Mouse (Mus musculus) forebrain, embryonic 12.5 days (tissue): ENCODE results near the gene Phka2. TPM values are rescaled to one million over a fixed set of nuclear protein-coding genes. Genes with fewer than 3 reads are reported as not detected.

Source experiments
- ATAC-seq: fragments of 200-750 bp; cut with Nextera tagmentation; 2 replicates; pipeline ENCODE4 v1.8.0; 2017; ENCODE audit warnings: moderate TSS enrichment; ENCODE audit not compliant: low FRiP score
- H3K27ac ChIP-seq: fragments of 300-500 bp; sonication (generic); 2 replicates; pipeline ENCODE4 v1.5.1; 2016; ENCODE audit warnings: mild to moderate bottlenecking
- H3K27me3 ChIP-seq: fragments of 300-500 bp; sonication (generic); 2 replicates; pipeline ENCODE4 v1.6.1; 2016; ENCODE audit warnings: mild to moderate bottlenecking
- H3K36me3 ChIP-seq: fragments of 300-500 bp; sonication (generic); replicated peaks from 2 replicates; pipeline ENCODE4 v1.6.1; 2016; ENCODE audit warnings: mild to moderate bottlenecking
- H3K4me1 ChIP-seq: fragments of 300-500 bp; sonication (generic); 2 replicates; pipeline ENCODE4 v1.6.1; 2016
- H3K4me2 ChIP-seq: fragments of 300-500 bp; sonication (generic); 2 replicates; pipeline ENCODE4 v1.6.1; 2016; ENCODE audit warnings: mild to moderate bottlenecking, moderate library complexity
- H3K4me3 ChIP-seq: fragments of 300-500 bp; sonication (generic); replicated peaks from 2 replicates; pipeline ENCODE4 v1.5.1; 2016; ENCODE audit warnings: mild to moderate bottlenecking
- H3K9ac ChIP-seq: fragments of 300-500 bp; sonication (generic); 2 replicates; pipeline ENCODE4 v1.6.1; 2016; ENCODE audit warnings: mild to moderate bottlenecking
- H3K9me3 ChIP-seq: fragments of 300-500 bp; sonication (generic); 2 replicates; pipeline ENCODE4 v1.6.1; 2016
- WGBS: fragments of 180-500 bp; shearing (Covaris S2); methylation state at CpG from one replicate; pipeline ENCODE4 v1.1.7; 2016; 5-methylcytosine and 5-hydroxymethylcytosine counted together
- polyA plus RNA-seq: library from polyadenylated mRNA; unstranded; fragments of >200 nt; fragmentation: Nextera tagmentation; extraction: Ambion mirVana; gene quantifications from 2 replicates; pipeline ENCODE4 v1.2.1, GENCODE M21; 2016

Gene Phka2
- polyA plus RNA-seq, 1 experiment from 2014 or later = 20.5 TPM

- Histone ChIP-seq H3K4me1 (no peaks in the 10 kb centered on the region), H3K36me3 (peaks cover 8% of the 10 kb centered on the region; the same call in 1 of the 2 replicates), H3K4me3 (no peak overlapping the region), H3K9me3 (no peaks in the 10 kb centered on the region), H3K27ac (no peak overlapping the region), H3K27me3 (peaks cover 18% of the 10 kb centered on the region; the same call in 1 of the 2 replicates), H3K4me2 (no peak overlapping the region), H3K9ac (no peak overlapping the region)
- ATAC-seq = no peak
- 84% methylated on average over 2 of the region's 2 CpGs for WGBS
These were observed 40.8 kb downstream of the Phka2 start for GRCm38 (mm10) chrX:160542772-160543171.

DNA sequence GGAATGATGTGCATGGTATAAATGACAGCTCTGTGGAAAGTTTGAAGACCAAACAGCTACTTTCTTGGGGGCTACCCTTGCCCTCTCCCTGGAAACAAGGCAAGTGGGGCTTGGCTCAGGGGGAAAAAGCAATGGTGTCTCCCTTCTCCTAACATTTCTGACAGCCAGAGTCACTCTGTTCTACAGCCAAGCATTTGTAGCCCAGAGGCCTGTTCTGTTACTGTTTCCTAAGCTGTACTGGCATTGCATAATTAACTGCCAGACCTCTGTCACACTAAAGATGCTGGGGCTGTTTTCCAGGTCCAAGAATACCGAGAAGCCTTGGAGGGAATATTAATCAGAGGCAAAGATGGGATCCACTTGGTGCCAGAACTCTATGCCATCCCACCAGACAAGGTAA lies 46.9 kb downstream of the Phka2 start:
- H3K4me1 ChIP-seq = no peaks in the 10 kb centered on the region
- no peaks in the 10 kb centered on the region for H3K9me3 ChIP-seq
- H3K27ac ChIP-seq = no peak overlapping the region
- ATAC-seq = no peak
- no peak overlapping the region for H3K9ac ChIP-seq
- 83% methylated on average over 1 of the region's 1 CpGs for WGBS
- H3K4me2 ChIP-seq = no peak overlapping the region
- H3K36me3 ChIP-seq = 0 out of 2 replicates have a peak, but pooled peaks cover 4% of the 10 kb centered on the region
- H3K27me3 ChIP-seq = peaks cover 32% of the 10 kb centered on the region
- no peak overlapping the region for H3K4me3 ChIP-seq

DNA sequence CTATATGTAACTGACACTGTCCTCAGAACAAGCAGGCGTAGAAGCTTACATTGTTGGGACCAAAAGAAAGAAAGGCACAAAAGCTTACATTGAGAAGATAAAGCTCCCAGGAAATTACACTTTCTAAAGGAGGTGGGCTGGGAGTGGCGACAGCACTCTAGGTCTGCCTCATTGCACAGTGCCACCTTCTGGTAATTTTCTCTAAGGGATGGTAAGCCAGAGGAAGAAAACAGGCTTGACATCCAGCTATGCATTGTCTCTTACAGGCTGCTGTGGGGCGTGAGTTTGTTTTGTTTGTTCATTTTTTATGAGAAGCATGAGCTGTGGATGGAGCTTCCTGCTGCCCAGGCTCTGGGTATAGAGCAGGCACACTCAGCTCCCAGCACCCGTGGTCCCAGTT lies 50.1 kb downstream of the Phka2 start:
- peaks cover 40% of the 10 kb centered on the region for H3K27me3 ChIP-seq
- WGBS = 49% methylated on average over 4 of the region's 4 CpGs

DNA sequence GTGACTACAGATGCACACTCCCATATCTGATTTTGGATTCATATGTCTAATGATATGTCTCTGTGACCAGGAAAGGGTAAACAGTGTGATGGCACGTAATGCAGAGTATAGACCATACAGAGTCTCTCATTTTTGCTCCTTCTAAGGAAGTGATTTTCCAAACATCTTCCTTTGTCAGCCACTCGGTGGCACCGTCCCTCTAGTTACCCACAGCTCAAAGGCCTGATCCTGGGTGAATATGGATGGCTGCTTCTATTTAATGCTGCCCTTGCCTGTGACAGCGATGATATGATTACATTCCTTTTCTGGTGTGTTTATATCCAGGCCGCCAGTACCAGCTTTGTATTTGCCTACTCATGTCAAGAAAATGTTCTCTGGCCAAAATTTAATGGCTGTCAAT lies 81.6 kb downstream of the Phka2 start:
- peaks cover 2% of the 10 kb centered on the region; the same call in 1 of the 2 replicates for H3K36me3 ChIP-seq
- H3K4me2 ChIP-seq = no peak overlapping the region
- WGBS = 67% methylated on average over 5 of the region's 5 CpGs
- no peak for ATAC-seq
- H3K9ac ChIP-seq = no peak overlapping the region
- no peaks in the 10 kb centered on the region for H3K9me3 ChIP-seq
- H3K27me3 ChIP-seq = peaks cover 35% of the 10 kb centered on the region
- H3K4me1 ChIP-seq = no peaks in the 10 kb centered on the region
- no peak overlapping the region for H3K27ac ChIP-seq
- no peak overlapping the region for H3K4me3 ChIP-seq

More for the DNA sequence above, 50.1 kb downstream of the Phka2 start:
- Histone ChIP-seq H3K4me1 (no peaks in the 10 kb centered on the region), H3K4me3 (no peak overlapping the region), H3K4me2 (no peak overlapping the region), H3K36me3 (no peaks in the 10 kb centered on the region), H3K9me3 (no peaks in the 10 kb centered on the region), H3K9ac (no peak overlapping the region), H3K27ac (no peak overlapping the region)
- ATAC-seq = no peak

DNA sequence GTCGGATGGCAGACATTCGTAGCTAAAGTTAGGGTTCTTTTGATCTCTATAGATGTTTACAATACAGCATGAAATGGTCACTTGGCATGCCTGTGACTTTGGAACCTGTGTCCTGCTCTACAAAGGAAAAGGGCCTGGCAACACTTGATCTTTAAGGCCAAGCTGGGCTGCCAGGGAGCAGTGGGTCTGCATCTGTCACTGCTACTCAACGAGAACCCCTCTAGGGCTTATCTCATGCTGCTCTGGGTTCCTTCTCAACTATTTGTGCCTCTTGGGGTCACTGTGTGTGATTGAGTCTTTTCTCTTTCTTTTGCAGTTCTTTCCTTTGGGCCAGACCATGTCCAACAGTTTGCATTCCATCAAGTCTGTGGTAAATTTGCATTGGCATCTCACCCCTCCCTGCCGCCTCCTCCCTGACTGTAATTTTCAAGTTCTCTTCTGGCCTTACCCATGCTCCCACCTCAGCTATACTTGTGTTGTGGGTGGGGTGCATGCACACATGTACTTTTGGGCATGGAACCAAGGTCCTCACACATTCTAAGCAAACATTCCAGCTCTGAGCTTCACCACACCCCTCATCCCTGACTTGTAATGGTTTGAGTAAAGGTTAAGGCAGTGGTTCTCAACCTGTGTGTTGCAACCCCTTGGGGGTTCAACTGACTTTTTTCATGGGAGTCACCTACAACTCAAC lies 82.3 kb downstream of the Phka2 start:
- WGBS = 89% methylated on average over 4 of the region's 4 CpGs
- H3K9ac ChIP-seq = no peak overlapping the region
- no peak overlapping the region for H3K4me3 ChIP-seq
- no peaks in the 10 kb centered on the region for H3K9me3 ChIP-seq
- H3K27me3 ChIP-seq = peaks cover 32% of the 10 kb centered on the region
- H3K36me3 ChIP-seq = no peaks in the 10 kb centered on the region
- no peak for ATAC-seq
- H3K4me2 ChIP-seq = no peak overlapping the region
- H3K4me1 ChIP-seq = no peaks in the 10 kb centered on the region
- H3K27ac ChIP-seq = no peak overlapping the region

GRCm38 (mm10) chrX:160585110-160585509 lies 83.1 kb downstream of the Phka2 start:
- Histone ChIP-seq H3K4me3 (no peak overlapping the region), H3K27me3 (peaks cover 31% of the 10 kb centered on the region), H3K4me2 (no peak overlapping the region), H3K36me3 (no peaks in the 10 kb centered on the region), H3K9ac (no peak overlapping the region), H3K27ac (no peak overlapping the region), H3K4me1 (no peaks in the 10 kb centered on the region), H3K9me3 (no peaks in the 10 kb centered on the region)
- ATAC-seq = no peak
- WGBS = 44% methylated on average over 1 of the region's 1 CpGs

DNA sequence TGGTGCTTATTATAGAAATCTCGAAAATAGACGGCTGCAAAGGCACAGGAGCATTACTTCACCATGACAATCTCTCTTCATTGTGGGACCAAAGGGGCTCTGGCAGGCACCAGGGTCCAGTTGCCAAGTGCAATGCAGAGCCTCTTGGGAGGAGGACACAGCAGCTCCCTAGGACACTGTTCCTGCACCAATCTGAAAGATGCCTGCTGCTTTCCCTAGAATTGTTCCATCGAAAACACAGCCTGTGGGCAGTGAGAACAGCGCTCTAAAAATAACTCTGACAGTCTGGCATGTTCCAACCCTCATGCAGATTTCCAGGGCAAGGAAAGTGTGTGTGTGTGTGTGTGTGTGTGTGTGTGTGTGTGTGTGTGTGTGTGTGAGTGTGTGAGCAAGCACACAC lies 86.6 kb downstream of the Phka2 start:
- H3K9me3 ChIP-seq = no peaks in the 10 kb centered on the region
- H3K9ac ChIP-seq = no peak overlapping the region
- H3K4me2 ChIP-seq = no peak overlapping the region
- H3K27me3 ChIP-seq = peaks cover 24% of the 10 kb centered on the region; the same call in 1 of the 2 replicates
- no peaks in the 10 kb centered on the region for H3K36me3 ChIP-seq
- WGBS = 79% methylated on average over 4 of the region's 4 CpGs
- H3K4me3 ChIP-seq = no peak overlapping the region
- no peaks in the 10 kb centered on the region for H3K4me1 ChIP-seq
- no peak for ATAC-seq
- no peak overlapping the region for H3K27ac ChIP-seq

GRCm38 (mm10) chrX:160590147-160590546 lies 88.2 kb downstream of the Phka2 start:
- Histone ChIP-seq H3K27me3 (peaks cover 24% of the 10 kb centered on the region; the same call in 1 of the 2 replicates), H3K4me3 (no peak overlapping the region), H3K4me2 (no peak overlapping the region), H3K9ac (no peak overlapping the region), H3K27ac (no peak overlapping the region), H3K36me3 (no peaks in the 10 kb centered on the region), H3K4me1 (no peaks in the 10 kb centered on the region), H3K9me3 (no peaks in the 10 kb centered on the region)
- whole genome bisulfite sequencing = 92% methylated on average over 7 of the region's 7 CpGs
- ATAC-seq = no peak

DNA sequence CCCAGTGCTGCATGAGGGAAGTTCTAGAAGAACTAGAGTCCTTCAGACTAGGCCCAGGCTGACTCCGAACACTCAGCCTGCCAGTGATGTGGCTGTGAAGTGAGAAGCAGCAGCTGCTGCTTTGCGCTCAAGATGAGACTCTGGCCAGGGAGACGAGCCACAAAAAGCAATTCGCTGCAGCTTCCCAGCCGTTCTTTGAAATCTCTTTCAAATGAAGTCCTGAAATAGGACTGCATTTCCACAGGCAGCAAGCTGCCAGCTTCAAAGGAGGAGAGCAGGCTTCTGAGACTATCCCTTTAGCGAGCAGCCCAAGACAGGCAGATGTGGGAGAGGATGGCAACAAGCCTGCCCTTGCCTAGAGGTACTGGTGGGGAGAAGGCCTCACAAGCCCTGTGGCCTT lies 91.0 kb downstream of the Phka2 start:
- H3K9me3 ChIP-seq = no peaks in the 10 kb centered on the region
- no peak overlapping the region for H3K9ac ChIP-seq
- no peaks in the 10 kb centered on the region for H3K36me3 ChIP-seq
- WGBS = 84% methylated on average over 6 of the region's 6 CpGs
- no peak overlapping the region for H3K4me3 ChIP-seq
- peaks cover 4% of the 10 kb centered on the region; the same call in 1 of the 2 replicates for H3K4me1 ChIP-seq
- no peak overlapping the region for H3K4me2 ChIP-seq
- 0 out of 2 replicates have a peak overlapping the region, but pooled peaks have one; percentile 14 for H3K27ac ChIP-seq
- ATAC-seq = no peak
- H3K27me3 ChIP-seq = peaks cover 13% of the 10 kb centered on the region; the same call in 1 of the 2 replicates

- no peak for ATAC-seq
- WGBS = 85% methylated on average over 2 of the region's 2 CpGs
- Histone ChIP-seq H3K4me3 (no peak overlapping the region), H3K9ac (no peak overlapping the region), H3K4me2 (no peak overlapping the region), H3K36me3 (no peaks in the 10 kb centered on the region), H3K27ac (peak overlapping the region; percentile 87), H3K9me3 (no peaks in the 10 kb centered on the region), H3K27me3 (peaks cover 38% of the 10 kb centered on the region), H3K4me1 (peaks cover 24% of the 10 kb centered on the region)
These were observed 96.1 kb downstream of the Phka2 start for GRCm38 (mm10) chrX:160598055-160598454.

GRCm38 (mm10) chrX:160598562-160599458 lies 96.8 kb downstream of the Phka2 start:
- Histone ChIP-seq H3K4me3 (no peak overlapping the region), H3K9me3 (no peaks in the 10 kb centered on the region), H3K4me1 (peaks cover 24% of the 10 kb centered on the region), H3K9ac (no peak overlapping the region), H3K27ac (peak overlapping the region; percentile 87), H3K36me3 (no peaks in the 10 kb centered on the region), H3K27me3 (peaks cover 41% of the 10 kb centered on the region), H3K4me2 (no peak overlapping the region)
- 39% methylated on average over 3 of the region's 3 CpGs for WGBS
- ATAC-seq = peak; percentile 95

DNA sequence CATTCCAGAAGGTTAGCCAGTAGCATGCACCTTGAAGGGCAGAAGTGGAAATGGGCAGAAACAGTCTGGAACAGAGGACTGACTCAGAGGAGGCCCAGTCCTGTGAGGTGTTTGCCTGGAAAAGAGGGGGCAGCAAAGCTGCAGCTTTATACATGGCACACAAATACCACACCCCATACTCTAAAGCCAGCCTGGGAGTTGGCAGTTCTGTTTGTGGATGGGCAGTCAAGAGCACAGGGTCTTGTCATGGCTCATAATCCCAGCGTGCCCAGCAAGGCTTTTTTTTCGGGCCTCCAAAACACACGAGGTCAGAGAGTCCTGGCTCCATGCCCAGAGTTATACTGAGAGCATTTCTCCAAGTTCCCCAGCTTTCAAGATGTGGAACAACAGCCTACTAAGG lies 99.1 kb downstream of the Phka2 start:
- ATAC-seq = no peak
- Histone ChIP-seq H3K36me3 (no peaks in the 10 kb centered on the region), H3K4me2 (no peak overlapping the region), H3K4me3 (no peak overlapping the region), H3K27ac (no peak overlapping the region), H3K9ac (no peak overlapping the region), H3K27me3 (peaks cover 53% of the 10 kb centered on the region), H3K4me1 (peaks cover 23% of the 10 kb centered on the region), H3K9me3 (no peaks in the 10 kb centered on the region)
- whole genome bisulfite sequencing = 62% methylated on average over 3 of the region's 3 CpGs
